Mouse (Mus musculus) retina, postnatal 7 days (tissue): Measurements from ENCODE around the gene Zbtb2.

Experiments used
- DNase-seq: peaks from one replicate; pipeline ENCODE4 v3.0.0-alpha.2; 2012; ENCODE audit warnings: low read depth, low spot score

The Zbtb2 gene

DNA sequence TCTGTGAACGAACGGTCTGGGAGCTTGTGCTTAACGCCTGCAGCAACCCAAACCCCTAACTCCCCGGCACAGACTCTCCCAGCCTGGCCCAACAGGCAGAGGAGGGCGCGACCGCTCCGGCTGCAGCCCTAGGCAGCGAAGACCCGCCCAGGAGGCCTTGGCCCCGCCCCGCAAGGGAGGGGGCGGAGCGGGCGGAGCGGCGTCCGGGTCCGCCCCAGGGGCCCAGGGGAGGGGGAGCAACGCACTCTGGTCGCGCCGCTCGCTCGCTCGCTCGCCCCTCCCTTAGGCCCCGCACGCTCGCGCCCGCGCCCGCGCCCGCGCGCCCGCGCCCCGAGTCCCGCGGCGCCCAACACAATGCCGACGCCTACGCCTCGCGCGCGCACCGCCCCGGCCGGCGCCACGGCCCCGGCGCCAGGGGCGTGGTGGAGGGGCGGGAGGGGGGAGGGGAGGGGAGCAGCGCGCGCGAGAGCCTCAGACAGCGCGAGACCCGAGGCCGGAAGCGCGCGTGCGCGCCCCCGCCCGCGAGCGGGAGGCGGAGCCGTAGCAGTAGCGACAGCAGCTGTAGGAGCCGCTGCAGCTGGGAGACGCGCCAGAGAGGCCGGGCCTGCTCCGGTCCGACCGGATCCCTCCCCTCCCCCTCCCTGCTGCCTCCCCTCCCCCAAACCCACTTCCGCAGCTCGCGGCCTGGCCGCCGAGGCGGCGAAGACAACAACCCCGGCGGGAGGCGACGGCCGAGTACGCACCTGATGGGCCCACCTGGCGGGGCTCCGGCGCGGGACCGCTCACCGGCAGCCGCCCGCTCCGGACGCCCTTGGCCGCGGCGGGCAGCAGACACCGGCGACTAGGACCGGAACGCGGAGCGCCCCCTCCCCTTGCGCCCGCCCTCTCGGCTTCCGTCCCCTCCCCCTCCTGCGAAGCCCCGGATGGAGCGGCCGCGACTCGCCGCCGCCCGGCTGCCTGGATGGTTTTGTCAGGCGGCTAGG is 1.0 kb downstream of the Zbtb2 start:
- DNase-seq: peak; percentile 94

DNA sequence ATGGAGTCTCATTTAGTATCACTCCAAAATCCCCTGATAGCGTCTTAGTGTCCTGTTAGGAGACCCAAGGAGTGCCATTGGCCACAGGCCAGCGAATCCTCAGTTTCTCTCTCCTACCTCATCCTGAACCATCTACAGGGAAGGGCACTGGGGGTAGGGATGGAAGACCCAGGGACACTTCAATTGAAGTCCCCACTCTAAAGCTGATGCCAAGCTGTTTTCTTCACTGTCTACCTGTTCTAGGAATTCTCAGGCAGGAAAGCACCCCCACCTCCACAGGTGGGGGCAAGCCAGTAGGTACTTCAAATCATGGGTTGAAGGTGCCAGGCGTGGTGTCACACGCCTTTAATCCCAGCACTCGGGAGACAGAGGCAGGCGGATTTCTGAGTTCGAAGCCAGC is 3.7 kb downstream of the Zbtb2 start:
- DNase-seq: no peak

DNA sequence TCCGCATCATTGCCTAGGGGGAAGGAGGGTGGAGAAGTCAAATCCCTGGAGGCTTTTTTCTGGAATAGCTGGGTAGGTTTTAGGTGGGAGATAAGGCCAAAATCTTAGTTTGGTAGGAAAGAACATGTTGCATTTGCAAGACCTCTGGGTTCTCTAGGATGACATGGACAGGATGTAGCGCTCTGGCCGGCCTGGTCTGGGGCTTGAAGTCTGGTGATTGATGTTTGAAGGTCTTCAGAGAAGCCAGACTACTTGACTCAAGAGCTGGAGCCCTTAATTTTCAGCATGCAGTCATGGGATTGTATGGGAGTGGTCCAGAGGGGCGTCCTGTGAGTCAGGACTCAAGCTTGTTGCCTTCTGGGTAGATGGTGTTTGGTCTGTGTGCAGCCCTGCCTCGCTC is 7.2 kb downstream of the Zbtb2 start:
- no peak for DNase-seq

DNA sequence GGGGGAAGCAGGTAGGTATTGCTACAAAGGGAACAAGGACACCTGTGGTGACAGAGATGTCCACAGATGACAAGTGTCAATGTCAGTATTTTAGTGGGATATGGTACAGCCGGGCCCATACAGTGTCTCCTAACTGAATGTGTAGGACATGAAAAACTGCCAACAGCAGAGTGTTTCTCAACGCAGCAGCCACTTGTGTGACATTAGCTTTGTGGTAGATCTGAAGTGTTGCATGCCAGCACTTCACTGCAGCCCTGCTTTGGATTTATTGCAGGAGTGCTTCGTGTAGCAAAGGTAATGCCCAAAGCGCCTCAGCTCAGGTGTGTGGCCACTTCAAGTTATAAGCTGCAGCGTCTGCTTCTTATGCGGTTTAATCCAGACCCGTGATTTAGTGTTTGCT is 11.0 kb downstream of the Zbtb2 start:
- no peak for DNase-seq

DNA sequence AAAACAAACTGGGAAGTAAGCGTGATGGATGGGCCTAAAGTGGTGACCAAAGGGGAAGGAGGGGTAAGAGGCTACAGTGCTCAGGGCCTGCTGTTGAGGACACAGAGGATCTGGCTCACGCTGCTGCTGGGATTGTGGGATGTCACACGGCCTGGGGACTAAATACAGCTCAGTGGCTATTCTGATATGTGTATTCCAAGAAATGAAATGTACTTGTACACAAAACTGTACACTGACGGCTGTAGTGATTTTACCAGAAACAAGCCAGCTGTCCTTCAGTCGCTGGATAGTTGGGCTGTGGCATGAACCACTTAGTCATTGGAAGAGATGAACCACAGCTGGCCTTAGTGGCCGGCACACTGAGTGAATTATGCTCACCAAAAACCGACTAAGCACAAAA is 11.4 kb downstream of the Zbtb2 start:
- no peak for DNase-seq

DNA sequence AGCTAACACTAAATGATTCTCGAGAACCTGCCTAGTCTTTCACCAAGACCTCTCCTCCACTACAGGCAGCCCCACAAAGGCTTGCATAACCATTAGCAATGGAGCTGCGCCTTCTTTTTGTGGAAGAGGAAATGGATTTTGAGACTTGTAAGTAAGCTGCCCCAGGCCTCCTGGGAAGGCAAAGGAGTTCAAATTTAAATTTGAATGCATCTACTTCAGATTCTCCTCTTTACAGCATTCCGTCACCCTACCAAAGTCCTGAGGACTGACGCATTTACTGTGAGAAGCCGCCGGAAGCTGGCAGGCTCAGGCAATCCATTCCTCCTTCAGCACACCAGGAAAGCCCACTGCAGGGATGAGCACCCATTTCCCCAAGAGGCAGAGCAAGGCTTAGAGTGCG is 12.6 kb downstream of the Zbtb2 start:
- DNase-seq: no peak

DNA sequence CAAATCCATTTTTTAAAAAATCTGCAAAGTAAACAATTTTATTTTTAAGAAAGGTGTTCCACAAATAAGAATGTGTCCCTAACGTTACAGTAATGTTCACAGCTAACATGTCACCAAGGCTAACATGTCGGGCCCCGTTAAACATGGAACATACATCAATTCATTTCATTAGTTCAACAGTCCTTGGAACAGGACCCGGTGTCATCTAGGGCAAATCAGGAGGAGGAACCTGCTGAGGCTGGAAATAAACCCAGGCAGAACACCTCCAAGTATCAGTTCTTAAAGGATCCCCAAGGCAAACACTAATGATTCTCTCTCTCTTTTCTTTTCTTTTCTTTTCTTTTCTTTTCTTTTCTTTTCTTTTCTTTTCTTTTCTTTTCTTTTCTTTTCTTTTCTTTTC is 13.2 kb downstream of the Zbtb2 start:
- DNase-seq: no peak

DNA sequence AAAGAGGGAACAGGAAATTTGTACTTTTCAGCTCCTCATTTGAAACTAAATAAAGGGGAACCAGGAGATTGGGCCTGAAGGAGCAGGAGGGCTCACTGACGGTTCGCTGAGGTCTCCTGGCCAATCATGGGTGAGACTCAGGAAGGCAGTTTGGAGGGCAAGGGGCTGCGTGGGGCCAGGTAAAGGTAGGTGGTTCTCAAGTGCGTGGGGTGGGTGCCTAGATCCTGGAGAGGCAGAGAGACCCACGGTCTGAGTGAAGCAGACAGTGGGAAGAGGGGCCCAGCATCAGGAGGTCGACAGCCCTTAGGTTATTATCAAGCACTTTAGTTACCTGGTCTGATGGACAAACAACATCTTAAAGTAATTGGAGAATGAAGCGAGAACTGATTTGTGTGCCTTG is 13.7 kb downstream of the Zbtb2 start:
- no peak for DNase-seq

DNA sequence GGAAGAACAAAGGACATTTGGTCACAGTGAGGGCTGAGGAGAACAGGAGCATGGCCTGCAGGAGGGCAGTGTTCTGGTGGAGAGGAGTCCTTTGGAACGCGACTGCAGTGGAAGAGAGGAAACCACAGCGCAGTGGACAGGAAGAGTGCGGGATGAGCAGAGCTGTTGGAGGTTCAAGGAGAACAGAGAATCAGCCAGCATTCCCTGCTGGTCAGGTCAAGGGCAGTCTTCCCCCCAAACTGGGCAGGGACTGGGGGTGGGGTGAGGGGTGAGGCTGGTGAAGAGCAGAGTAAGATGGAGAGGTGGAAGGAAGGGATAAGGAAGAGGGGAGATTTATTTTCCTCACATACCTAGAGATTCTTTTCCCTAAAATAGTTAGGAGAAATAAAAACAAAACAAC is 14.3 kb downstream of the Zbtb2 start:
- no peak for DNase-seq

DNA sequence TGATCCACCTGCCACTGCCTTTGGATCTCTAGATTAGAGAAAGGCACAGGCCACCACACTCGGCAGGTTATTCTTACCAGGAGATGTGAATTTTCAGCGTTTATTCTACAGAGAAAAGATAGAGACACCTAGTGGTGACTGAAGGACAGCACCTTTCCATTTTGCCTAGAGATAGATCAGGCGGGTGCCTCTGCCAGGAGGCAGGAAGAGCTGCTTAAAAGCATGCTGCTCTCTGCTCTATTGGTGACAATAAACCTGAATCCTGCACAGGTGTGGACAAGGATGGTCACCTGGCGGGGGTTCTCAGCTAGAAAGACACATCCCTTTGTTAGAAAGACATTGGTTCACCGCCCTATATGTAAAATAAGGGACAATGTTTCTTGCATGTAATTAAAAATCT is 15.9 kb downstream of the Zbtb2 start:
- DNase-seq: no peak

DNA sequence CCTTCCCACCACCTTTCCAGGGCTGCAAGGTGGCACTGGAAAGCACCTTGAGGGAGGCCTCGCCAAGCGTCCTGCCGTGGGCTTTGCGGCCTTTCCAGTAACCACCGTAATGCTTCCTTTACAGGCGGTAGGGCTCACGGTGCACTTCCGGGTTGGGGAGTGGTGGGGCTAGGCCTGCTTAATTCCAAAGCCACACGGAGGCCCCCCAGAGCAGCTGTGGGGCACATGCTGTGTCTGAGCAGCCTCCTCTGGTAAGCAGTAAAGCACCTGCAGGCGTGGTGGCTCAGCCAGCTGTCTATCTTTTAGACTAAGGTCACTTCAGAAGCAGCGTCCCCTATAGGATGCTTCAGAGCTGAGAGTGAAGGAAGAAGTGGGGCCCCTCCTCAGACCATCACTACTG is 17.8 kb downstream of the Zbtb2 start:
- DNase-seq: no peak

DNA sequence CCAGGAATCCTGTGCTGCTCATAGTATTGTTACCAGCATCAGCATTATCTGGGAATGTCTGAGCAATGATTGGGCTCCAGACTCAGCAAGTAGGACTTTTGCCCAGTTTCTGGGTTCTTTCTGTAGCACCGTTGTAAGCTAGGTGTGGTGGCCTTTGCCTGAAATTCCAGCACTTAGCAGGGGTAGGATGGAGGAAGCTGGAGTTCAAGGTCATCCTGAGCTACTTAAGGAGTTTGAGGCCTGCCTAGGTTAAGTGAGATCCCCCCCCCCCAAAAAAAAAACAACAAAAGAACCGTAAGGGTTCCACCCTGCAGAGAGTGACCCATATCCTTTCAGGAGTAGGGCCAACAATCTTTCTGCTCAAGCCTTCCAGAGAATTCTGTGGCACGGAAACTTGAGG is 23.3 kb downstream of the Zbtb2 start:
- no peak for DNase-seq

DNA sequence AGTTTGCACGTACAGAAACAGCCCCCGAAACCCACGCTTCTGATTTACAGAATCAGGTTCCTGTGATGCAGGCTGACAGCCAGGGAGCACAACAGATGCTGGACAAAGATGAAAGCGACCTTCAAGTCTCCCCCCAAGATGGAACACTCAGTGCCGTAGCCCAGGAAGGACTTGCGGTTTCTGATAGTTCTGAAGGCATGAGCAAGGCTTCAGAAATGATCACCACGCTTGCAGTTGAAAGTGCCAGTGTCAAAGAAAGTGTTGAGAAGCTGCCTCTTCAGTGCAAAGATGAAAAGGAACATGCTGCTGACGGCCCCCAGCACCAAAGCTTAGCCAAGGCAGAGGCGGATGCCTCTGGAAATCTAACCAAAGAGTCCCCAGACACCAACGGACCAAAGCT is 30.5 kb downstream of the Zbtb2 start:
- no peak for DNase-seq

DNA sequence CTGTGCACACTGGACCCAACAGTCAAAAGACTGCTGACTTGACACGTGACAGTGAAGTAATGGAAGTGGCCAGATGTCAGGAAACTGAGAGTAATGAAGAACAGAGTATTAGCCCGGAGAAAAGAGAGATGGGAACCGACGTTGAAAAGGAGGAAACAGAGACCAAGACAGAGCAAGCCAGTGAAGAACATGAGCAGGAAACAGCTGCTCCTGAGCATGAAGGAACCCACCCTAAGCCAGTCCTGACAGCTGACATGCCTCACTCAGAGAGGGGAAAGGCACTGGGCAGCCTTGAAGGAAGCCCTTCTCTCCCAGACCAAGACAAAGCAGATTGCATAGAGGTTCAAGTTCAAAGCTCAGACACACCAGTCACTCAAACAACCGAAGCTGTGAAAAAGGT is 31.3 kb downstream of the Zbtb2 start:
- no peak for DNase-seq

DNA sequence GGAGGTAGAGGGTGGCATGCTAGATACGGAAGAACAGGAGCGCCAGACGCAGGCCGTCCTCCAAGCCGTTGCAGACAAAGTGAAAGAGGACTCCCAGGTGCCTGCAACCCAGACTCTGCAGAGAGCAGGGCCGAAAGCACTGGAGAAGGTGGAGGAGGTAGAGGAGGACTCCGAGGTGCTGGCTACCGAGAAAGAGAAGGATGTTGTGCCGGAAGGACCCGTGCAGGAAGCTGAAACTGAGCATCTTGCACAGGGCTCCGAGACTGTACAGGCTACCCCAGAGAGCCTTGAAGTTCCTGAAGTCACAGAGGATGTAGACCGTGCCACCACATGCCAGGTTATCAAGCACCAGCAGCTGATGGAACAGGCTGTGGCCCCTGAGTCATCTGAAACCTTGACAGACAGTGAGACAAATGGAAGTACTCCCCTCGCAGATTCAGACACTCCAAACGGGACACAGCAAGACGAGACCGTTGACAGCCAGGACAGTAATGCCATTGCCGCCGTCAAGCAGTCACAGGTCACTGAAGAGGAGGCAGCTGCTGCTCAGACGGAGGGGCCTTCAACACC is 31.9 kb downstream of the Zbtb2 start:
- DNase-seq: no peak

DNA sequence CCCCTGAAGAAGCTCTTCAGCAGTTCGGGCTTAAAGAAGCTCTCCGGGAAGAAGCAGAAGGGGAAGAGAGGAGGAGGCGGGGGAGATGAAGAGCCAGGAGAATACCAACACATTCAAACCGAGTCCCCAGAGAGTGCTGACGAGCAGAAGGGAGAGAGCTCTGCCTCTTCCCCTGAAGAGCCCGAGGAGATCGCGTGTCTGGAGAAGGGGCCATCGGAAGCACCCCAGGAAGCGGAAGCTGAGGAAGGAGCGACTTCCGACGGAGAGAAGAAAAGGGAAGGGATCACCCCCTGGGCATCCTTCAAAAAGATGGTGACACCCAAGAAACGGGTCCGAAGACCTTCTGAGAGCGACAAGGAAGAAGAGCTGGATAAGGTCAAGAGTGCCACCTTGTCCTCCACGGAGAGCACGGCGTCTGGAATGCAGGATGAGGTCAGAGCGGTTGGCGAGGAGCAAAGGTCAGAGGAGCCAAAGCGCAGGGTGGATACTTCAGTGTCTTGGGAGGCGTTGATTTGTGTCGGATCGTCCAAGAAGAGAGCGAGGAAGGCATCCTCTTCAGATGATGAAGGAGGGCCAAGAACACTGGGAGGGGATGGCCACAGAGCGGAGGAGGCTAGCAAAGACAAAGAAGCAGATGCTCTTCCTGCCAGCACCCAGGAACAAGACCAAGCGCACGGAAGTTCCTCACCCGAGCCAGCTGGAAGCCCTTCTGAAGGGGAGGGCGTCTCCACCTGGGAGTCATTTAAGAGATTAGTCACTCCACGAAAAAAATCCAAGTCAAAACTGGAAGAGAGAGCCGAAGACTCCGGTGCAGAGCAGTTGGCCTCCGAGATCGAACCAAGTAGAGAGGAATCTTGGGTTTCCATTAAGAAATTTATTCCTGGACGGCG is 33.3 kb downstream of the Zbtb2 start:
- DNase-seq: no peak

DNA sequence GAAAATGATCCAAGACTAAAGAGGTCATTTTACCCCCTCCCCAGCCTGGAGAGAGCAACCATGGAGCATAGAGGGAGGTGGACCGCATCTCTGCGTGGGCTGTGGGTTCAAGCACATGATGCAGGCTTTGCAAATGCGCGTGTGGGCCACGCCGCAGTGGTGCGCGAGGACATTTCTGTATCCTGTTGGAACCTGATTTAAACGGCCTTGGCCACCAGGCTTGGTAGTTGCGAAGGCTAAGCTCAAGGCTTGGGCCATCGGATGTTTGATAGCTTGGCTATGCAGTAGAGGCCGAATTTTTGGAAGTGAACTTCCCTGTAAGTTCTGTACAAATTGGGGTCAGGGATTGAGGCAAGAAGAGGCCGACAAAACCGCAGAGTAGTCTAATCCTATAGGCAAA is 40.3 kb downstream of the Zbtb2 start:
- no peak for DNase-seq

DNA sequence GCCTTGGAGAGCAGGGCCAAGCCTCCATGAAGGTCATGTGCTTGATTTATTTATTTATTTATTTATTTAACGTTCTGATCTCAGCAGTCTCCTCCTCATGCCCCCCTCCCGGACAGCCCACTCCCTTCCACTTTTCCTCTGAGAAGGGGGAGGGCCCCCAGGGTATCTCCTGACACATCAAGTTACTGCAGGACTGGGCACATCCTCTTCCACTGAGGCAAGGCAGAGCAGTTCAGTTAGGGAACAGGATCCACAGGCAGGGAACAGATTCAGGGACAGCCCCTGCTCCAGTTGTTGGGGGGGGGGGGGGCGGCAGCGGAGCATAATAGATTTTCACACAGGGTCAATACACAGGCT is 40.8 kb downstream of the Zbtb2 start:
- no peak for DNase-seq

DNA sequence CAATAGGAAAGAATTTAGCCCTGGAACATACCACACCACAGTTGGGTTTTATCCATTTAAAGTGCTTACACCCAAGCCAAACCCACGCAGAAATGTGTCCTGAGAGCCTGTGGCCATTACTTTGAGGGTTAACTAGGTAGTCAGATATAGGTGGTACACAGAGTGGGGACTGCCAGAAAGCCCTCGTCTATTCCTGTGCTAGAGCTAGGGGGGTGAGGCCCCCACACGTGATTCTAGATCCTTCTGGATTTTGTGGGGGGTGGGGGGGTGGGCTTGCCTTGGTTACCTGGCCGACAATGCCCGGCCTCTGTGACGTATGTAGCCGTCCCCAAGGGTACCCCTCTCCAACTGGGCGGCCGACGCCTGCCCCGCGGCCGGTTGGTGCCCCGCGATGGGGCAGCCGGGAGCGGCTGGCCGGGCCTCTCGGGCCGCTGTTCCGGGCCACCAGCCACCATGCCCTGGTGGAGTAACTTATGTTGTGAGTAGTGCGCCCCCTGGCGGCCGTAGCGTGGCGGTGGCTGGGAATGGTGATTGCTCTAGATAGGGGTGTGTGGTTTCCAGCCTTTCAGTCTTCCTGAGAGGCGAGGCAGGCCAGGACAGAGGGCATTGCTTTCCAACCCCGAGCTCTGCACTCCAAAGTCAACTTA is 41.3 kb downstream of the Zbtb2 start:
- peak; percentile 84 for DNase-seq

DNA sequence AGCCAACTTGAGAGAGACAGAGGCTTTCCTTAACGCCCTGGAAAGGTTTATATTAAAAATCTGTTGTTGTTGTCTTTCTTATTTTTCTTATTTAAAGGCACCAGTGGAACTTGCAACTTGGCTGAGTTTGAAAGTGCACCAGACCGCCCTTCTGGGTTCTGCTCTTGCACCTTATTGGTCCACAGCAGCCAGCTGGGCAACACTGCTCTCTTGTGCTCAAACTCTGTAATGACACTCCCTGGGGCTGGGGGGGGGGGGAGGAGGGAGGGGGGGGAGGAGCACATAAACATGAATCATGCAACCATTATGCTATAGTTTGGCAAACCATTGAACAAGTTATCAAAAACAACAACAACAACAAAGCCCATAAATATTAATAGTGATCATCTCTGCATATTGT is 46.5 kb downstream of the Zbtb2 start:
- DNase-seq: no peak

DNA sequence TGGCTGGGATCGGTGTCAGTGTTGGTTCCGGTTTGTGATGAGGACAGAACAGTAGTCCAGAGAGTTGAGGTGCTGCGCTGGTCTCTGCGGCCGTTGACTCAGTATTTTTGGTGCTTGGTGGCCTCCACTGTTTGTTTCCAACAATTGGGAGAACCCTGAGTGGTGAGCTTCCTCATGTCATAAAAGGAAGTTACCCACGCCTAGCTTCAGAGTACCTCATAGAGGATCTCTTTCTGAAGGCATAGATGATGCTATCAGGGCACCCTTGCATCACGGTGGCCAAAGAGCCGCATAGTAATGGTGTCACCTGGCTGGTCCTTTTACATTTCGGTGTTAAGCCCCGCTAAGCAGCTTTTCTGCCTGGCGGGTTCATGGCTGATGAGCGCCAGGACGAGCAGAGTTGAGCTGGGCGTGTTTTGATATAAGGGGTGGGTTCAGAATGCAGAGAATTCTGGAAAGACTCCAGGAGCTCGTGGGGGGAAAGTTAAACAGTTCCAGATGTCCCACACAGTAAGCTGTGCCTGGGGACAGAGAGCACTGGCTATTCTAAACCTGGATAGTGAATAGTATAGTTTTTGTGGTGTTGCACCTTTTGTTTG is 48.9 kb downstream of the Zbtb2 start:
- no peak for DNase-seq
